Mouse (Mus musculus): ENCODE results near the gene Tdgf1. TPM values are rescaled to one million over a fixed set of nuclear protein-coding genes. Genes with fewer than 3 reads are reported as not detected.
A peak's percentile ranks its signal among the peaks of the same experiment; 100 is the strongest.

Gene Tdgf1
- not detected in 2 replicates for polyA plus RNA-seq (2012)

DNA sequence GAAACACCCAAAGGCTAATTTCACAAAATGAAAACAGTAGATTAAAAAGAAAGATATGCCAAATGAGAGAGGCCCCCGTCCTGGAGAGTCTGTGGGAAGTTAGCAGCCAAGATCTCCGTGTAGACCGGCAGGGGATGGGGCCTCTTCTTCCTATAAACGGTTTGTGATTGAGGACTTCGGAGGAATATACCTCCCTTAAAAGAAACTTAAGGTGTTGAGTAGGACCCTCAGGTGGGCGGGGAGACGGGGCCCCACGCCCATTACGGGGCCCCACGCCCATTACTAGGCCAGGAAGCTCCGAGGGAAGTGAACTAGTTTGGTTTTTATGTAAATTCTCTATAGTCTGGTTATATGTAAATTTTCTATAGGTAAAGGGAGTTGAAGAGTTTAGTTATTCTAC is at the start of gene Tdgf1:
Gene Tdgf1 (minus strand): TSS at position 233 of the 400 bp plus-strand sequence.
- H3K27me3 ChIP-seq (ENCODE audit: control insufficient read depth) = peaks cover 42% of the 10 kb centered on the region
- no peaks in the 10 kb centered on the region for H3K9me3 ChIP-seq (ENCODE audit: control insufficient read depth, low read length)
- H3K4me3 ChIP-seq (replicated peaks) = no peak within 1 kb of the TSS
- H3K36me3 ChIP-seq (ENCODE audit: control insufficient read depth) = no peaks in the 10 kb centered on the region
- H3K4me1 ChIP-seq (ENCODE audit: control insufficient read depth) = no peaks in the 10 kb centered on the region
- TF ChIP-seq TAL1 (IDR thresholded peaks at IDR 0.05; ENCODE audit: low read length) (no peak), GATA1 (IDR thresholded peaks at IDR 0.05; ENCODE audit: low read length) (no peak)

DNA sequence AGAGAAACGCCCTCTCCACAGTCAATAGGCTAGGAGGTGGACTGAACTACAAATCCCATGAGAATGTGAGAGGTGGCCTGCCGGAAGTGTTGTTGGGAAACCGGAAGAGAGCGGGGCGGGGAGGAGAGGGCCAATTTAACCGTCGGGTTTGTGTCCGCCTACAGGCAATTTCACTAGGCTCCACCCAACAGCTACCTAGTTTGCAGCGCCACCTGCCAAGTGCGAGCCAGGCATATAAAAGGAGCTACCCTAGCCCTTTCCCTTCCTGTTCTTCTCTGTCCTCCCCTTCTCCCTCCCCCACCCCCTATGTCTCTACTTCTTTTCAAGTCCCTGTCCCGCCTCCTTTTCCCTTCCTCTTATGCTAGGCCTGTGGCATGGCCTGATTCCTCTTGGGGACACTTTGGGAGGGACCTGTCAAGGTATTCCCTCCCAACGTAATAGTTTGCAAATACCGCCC is 48.8 kb upstream of the Tdgf1 start:
- Histone ChIP-seq H3K27me3 (ENCODE audit: control insufficient read depth) (no peaks in the 10 kb centered on the region), H3K4me3 (replicated peaks) (peak overlapping the region; percentile 49), H3K9me3 (ENCODE audit: control insufficient read depth, low read length) (no peaks in the 10 kb centered on the region), H3K36me3 (ENCODE audit: control insufficient read depth) (no peaks in the 10 kb centered on the region), H3K4me1 (ENCODE audit: control insufficient read depth) (peaks cover 6% of the 10 kb centered on the region)
- TF ChIP-seq GATA1 (IDR thresholded peaks at IDR 0.05; ENCODE audit: low read length) (no peak), TAL1 (IDR thresholded peaks at IDR 0.05; ENCODE audit: low read length) (no peak)

DNA sequence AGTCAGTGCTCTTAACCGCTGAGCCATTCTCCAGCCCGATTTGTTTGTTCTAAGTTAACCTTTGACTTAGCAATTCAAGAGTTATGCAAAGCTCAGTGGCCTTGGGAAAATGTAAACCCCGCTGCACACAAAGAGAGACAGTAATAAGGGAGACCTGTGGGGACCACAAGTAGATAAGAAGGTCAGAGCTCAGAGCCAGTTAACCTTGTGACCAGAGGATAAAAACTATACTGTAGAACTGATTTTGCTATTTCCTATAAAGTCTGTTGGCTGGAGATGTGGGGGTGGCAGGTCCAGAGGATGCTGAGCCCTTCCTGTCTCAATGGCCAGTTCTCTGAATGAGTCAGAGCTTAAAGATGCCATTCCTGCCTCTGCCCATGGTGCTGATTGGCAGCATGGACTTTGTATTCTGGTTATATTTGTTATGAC is 47.3 kb upstream of the Tdgf1 start:
- peaks cover 6% of the 10 kb centered on the region for H3K4me1 ChIP-seq (ENCODE audit: control insufficient read depth)
- no peaks in the 10 kb centered on the region for H3K36me3 ChIP-seq (ENCODE audit: control insufficient read depth)
- TF ChIP-seq TAL1 (IDR thresholded peaks at IDR 0.05; ENCODE audit: low read length) (no peak), GATA1 (IDR thresholded peaks at IDR 0.05; ENCODE audit: low read length) (no peak)
- H3K9me3 ChIP-seq (ENCODE audit: control insufficient read depth, low read length) = no peaks in the 10 kb centered on the region
- H3K27me3 ChIP-seq (ENCODE audit: control insufficient read depth) = no peaks in the 10 kb centered on the region
- no peak overlapping the region for H3K4me3 ChIP-seq (replicated peaks)

GRCm38 (mm10) chr9:110990204-110990603 is 44.2 kb upstream of the Tdgf1 start, which contains the start of gene Rtp3:
TSS of gene Rtp3 (minus strand) at chr9:110990583.
- Histone ChIP-seq H3K9me3 (ENCODE audit: control insufficient read depth, low read length) (no peaks in the 10 kb centered on the region; the same call in 1 of the 2 replicates), H3K4me1 (ENCODE audit: control insufficient read depth) (peaks cover 6% of the 10 kb centered on the region), H3K4me3 (replicated peaks) (peak within 1 kb of the TSS; percentile 7), H3K27me3 (ENCODE audit: control insufficient read depth) (no peaks in the 10 kb centered on the region), H3K36me3 (ENCODE audit: control insufficient read depth) (peaks cover 2% of the 10 kb centered on the region; the same call in 1 of the 2 replicates)
- TF ChIP-seq GATA1 (IDR thresholded peaks at IDR 0.05; ENCODE audit: low read length) (no peak), TAL1 (IDR thresholded peaks at IDR 0.05; ENCODE audit: low read length) (no peak)

- peak overlapping the region; percentile 7 for H3K4me3 ChIP-seq (replicated peaks)
Measured at GRCm38 (mm10) chr9:110989543-110989942, 43.6 kb upstream of the Tdgf1 start.

DNA sequence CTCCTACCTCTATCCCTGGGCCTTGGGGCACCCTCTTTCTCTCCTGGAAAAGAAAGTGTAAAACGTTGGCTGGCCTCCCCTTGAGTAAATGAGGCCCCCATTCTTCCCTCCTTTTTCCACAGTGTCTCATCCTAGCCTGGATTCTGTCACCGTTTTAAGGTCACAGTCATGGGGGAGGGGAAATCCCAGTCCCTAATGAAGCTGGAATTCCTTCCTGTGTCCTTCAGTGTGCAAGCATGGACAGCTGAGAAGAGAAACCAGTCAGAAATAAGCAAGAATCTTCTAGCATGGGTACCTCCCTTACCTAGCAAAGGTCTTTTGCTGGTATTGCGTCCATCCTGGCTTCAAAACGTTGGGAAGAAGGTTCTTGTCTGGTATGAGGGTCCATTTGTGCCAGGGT is 43.2 kb upstream of the Tdgf1 start:
- Histone ChIP-seq H3K9me3 (ENCODE audit: control insufficient read depth, low read length) (no peaks in the 10 kb centered on the region; the same call in 1 of the 2 replicates), H3K4me3 (replicated peaks) (peak overlapping the region; percentile 7), H3K4me1 (ENCODE audit: control insufficient read depth) (no peaks in the 10 kb centered on the region; the same call in none of the 2 replicates), H3K27me3 (ENCODE audit: control insufficient read depth) (no peaks in the 10 kb centered on the region), H3K36me3 (ENCODE audit: control insufficient read depth) (peaks cover 2% of the 10 kb centered on the region; the same call in 1 of the 2 replicates)
- no peak for TF ChIP-seq GATA1 (IDR thresholded peaks at IDR 0.05; ENCODE audit: low read length)
- no peak for TF ChIP-seq TAL1 (IDR thresholded peaks at IDR 0.05; ENCODE audit: low read length)

More at GRCm38 (mm10) chr9:110989543-110989942, 43.6 kb upstream of the Tdgf1 start:
- peaks cover 2% of the 10 kb centered on the region; the same call in 1 of the 2 replicates for H3K36me3 ChIP-seq (ENCODE audit: control insufficient read depth)
- TF ChIP-seq GATA1 (IDR thresholded peaks at IDR 0.05; ENCODE audit: low read length) (no peak), TAL1 (IDR thresholded peaks at IDR 0.05; ENCODE audit: low read length) (no peak)
- H3K9me3 ChIP-seq (ENCODE audit: control insufficient read depth, low read length) = no peaks in the 10 kb centered on the region; the same call in 1 of the 2 replicates
- no peaks in the 10 kb centered on the region for H3K27me3 ChIP-seq (ENCODE audit: control insufficient read depth)
- peaks cover under 1% of the 10 kb centered on the region for H3K4me1 ChIP-seq (ENCODE audit: control insufficient read depth)

DNA sequence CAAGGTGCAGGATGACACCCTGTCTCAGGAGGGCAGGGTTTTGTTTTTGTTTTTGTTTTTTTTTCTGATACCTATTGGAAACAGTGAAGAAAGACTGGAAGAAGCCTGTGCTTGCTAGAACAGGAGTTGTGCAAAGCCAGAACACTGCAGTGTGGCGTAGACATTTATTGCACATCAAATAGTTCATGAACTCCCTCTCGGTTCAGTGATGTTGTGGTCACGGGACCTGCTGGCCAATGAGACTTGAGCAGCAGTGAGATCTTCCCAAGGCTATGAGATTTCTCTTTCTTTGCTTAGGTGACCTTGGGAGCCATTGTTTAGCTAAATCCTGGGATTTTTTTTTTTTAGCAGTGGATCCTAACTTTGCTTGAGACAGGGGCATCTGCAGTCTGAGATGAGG is 42.1 kb upstream of the Tdgf1 start:
- Histone ChIP-seq H3K36me3 (ENCODE audit: control insufficient read depth) (peaks cover 2% of the 10 kb centered on the region; the same call in 1 of the 2 replicates), H3K4me1 (ENCODE audit: control insufficient read depth) (no peaks in the 10 kb centered on the region; the same call in 1 of the 2 replicates), H3K27me3 (ENCODE audit: control insufficient read depth) (no peaks in the 10 kb centered on the region), H3K4me3 (replicated peaks) (no peak overlapping the region), H3K9me3 (ENCODE audit: control insufficient read depth, low read length) (no peaks in the 10 kb centered on the region; the same call in 1 of the 2 replicates)
- TF ChIP-seq TAL1 (IDR thresholded peaks at IDR 0.05; ENCODE audit: low read length) (no peak), GATA1 (IDR thresholded peaks at IDR 0.05; ENCODE audit: low read length) (no peak)

GRCm38 (mm10) chr9:110987331-110987730 is 41.4 kb upstream of the Tdgf1 start:
- H3K4me3 ChIP-seq (replicated peaks) = peak overlapping the region; percentile 28
- H3K27me3 ChIP-seq (ENCODE audit: control insufficient read depth) = no peaks in the 10 kb centered on the region
- H3K36me3 ChIP-seq (ENCODE audit: control insufficient read depth) = peaks cover 2% of the 10 kb centered on the region; the same call in 1 of the 2 replicates
- TF ChIP-seq GATA1 (IDR thresholded peaks at IDR 0.05; ENCODE audit: low read length) (no peak), TAL1 (IDR thresholded peaks at IDR 0.05; ENCODE audit: low read length) (no peak)
- H3K4me1 ChIP-seq (ENCODE audit: control insufficient read depth) = no peaks in the 10 kb centered on the region; the same call in 1 of the 2 replicates
- H3K9me3 ChIP-seq (ENCODE audit: control insufficient read depth, low read length) = no peaks in the 10 kb centered on the region; the same call in 1 of the 2 replicates

DNA sequence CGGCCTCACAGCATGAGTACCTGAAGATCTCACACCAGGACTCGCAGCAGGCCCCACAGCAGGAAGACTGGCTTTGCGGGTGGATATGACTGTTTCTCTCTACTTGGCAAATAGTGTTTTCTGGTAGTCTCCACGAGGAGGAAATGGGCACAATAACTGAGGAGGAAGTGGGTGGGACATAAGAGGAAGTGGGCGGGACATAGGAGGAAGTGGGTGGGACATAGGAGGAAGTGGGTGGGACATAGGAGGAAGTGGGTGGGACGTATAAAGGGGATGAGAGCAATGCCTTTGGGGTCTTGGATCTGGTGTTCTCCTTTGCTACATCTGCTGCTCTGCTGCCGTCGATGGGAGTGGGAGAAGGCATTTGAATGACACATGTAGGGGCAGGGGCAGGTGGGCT is 40.0 kb upstream of the Tdgf1 start:
- H3K4me3 ChIP-seq (replicated peaks) = no peak overlapping the region
- no peaks in the 10 kb centered on the region; the same call in 1 of the 2 replicates for H3K4me1 ChIP-seq (ENCODE audit: control insufficient read depth)
- TF ChIP-seq TAL1 (IDR thresholded peaks at IDR 0.05; ENCODE audit: low read length) (no peak), GATA1 (IDR thresholded peaks at IDR 0.05; ENCODE audit: low read length) (no peak)
- H3K36me3 ChIP-seq (ENCODE audit: control insufficient read depth) = peaks cover 2% of the 10 kb centered on the region; the same call in 1 of the 2 replicates
- H3K27me3 ChIP-seq (ENCODE audit: control insufficient read depth) = no peaks in the 10 kb centered on the region
- no peaks in the 10 kb centered on the region; the same call in 1 of the 2 replicates for H3K9me3 ChIP-seq (ENCODE audit: control insufficient read depth, low read length)
